Mouse (Mus musculus) forebrain, embryonic 12.5 days (tissue): ENCODE data around the gene Gm42957. TPM values are rescaled to one million over a fixed set of nuclear protein-coding genes. Genes with fewer than 3 reads are reported as not detected.

Source experiments
- ATAC-seq: fragments of 200-750 bp; cut with Nextera tagmentation; 2 replicates; pipeline ENCODE4 v1.8.0; 2017; ENCODE audit warnings: moderate TSS enrichment; ENCODE audit not compliant: low FRiP score
- H3K27ac ChIP-seq: fragments of 300-500 bp; sonication (generic); 2 replicates; pipeline ENCODE4 v1.5.1; 2016; ENCODE audit warnings: mild to moderate bottlenecking
- H3K27me3 ChIP-seq: fragments of 300-500 bp; sonication (generic); 2 replicates; pipeline ENCODE4 v1.6.1; 2016; ENCODE audit warnings: mild to moderate bottlenecking
- H3K36me3 ChIP-seq: fragments of 300-500 bp; sonication (generic); replicated peaks from 2 replicates; pipeline ENCODE4 v1.6.1; 2016; ENCODE audit warnings: mild to moderate bottlenecking
- H3K4me1 ChIP-seq: fragments of 300-500 bp; sonication (generic); 2 replicates; pipeline ENCODE4 v1.6.1; 2016
- H3K4me2 ChIP-seq: fragments of 300-500 bp; sonication (generic); 2 replicates; pipeline ENCODE4 v1.6.1; 2016; ENCODE audit warnings: mild to moderate bottlenecking, moderate library complexity
- H3K4me3 ChIP-seq: fragments of 300-500 bp; sonication (generic); replicated peaks from 2 replicates; pipeline ENCODE4 v1.5.1; 2016; ENCODE audit warnings: mild to moderate bottlenecking
- H3K9ac ChIP-seq: fragments of 300-500 bp; sonication (generic); 2 replicates; pipeline ENCODE4 v1.6.1; 2016; ENCODE audit warnings: mild to moderate bottlenecking
- H3K9me3 ChIP-seq: fragments of 300-500 bp; sonication (generic); 2 replicates; pipeline ENCODE4 v1.6.1; 2016
- WGBS: fragments of 180-500 bp; shearing (Covaris S2); methylation state at CpG from one replicate; pipeline ENCODE4 v1.1.7; 2016; 5-methylcytosine and 5-hydroxymethylcytosine counted together
- polyA plus RNA-seq: library from polyadenylated mRNA; unstranded; fragments of >200 nt; fragmentation: Nextera tagmentation; extraction: Ambion mirVana; gene quantifications from 2 replicates; pipeline ENCODE4 v1.2.1, GENCODE M21; 2016

The Gm42957 gene
- polyA plus RNA-seq, 1 experiment from 2014 or later = not detected

DNA sequence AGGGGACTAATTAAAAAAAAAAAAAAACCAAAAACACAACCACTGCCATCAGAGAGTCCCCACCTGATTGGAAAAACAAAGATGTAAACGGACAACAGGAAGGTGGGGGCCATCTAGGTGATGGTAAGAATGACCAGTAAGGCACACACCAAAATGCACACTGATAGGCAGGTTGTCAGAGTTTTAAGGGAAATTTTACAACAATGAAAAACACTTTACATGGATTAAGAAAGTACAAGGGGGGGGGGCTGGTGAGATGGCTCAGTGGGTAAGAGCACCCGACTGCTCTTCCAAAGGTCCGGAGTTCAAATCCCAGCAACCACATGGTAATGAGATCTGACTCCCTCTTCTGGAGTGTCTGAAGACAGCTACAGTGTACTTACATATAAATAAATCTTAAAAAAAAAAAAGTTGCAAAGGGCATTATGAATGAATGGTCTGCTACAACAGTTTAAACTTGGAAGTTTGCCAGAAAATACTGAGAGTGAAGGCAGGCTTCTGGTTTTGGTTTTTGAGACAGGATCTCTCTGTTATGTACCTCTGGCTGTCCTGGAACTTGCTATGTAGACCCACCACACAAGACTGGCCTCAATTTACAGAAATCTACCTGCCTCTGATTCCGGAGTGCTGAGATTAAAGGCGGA lies 33.3 kb downstream of the Gm42957 start:
- 93% methylated on average over 5 of the region's 5 CpGs for whole genome bisulfite sequencing
- H3K27me3 ChIP-seq = peaks cover 16% of the 10 kb centered on the region
- ATAC-seq = no peak

GRCm38 (mm10) chr3:96669727-96670468 lies 34.6 kb downstream of the Gm42957 start, which contains the start of gene Ankrd35:
TSS of gene Ankrd35 (plus strand) at chr3:96670131.
- Histone ChIP-seq H3K36me3 (no peaks in the 10 kb centered on the region), H3K27ac (no peak within 1 kb of the TSS), H3K9me3 (no peaks in the 10 kb centered on the region), H3K4me3 (peak within 1 kb of the TSS; percentile 40), H3K4me2 (peak within 1 kb of the TSS; percentile 77), H3K27me3 (peaks cover 12% of the 10 kb centered on the region), H3K4me1 (peaks cover 3% of the 10 kb centered on the region; the same call in 1 of the 2 replicates), H3K9ac (peak within 1 kb of the TSS; percentile 49)
- 5% methylated on average over 35 of the region's 35 CpGs for WGBS
- peak; percentile 84 for ATAC-seq

More for the DNA sequence above, 33.3 kb downstream of the Gm42957 start:
- Histone ChIP-seq H3K9ac (no peak overlapping the region), H3K4me2 (no peak overlapping the region), H3K9me3 (no peaks in the 10 kb centered on the region), H3K4me1 (peaks cover 7% of the 10 kb centered on the region), H3K27ac (no peak overlapping the region), H3K4me3 (no peak overlapping the region), H3K36me3 (no peaks in the 10 kb centered on the region)

- Histone ChIP-seq H3K36me3 (no peaks in the 10 kb centered on the region), H3K9me3 (no peaks in the 10 kb centered on the region), H3K4me3 (no peak overlapping the region), H3K27ac (no peak overlapping the region), H3K27me3 (peaks cover 12% of the 10 kb centered on the region), H3K9ac (no peak overlapping the region), H3K4me2 (no peak overlapping the region), H3K4me1 (peaks cover 8% of the 10 kb centered on the region)
- WGBS = 90% methylated on average over 5 of the region's 5 CpGs
- ATAC-seq = no peak
These were observed 36.2 kb downstream of the Gm42957 start for GRCm38 (mm10) chr3:96671519-96671918.

GRCm38 (mm10) chr3:96673514-96673913 lies 38.2 kb downstream of the Gm42957 start:
- no peak overlapping the region for H3K4me3 ChIP-seq
- peaks cover 8% of the 10 kb centered on the region for H3K4me1 ChIP-seq
- H3K4me2 ChIP-seq = no peak overlapping the region
- no peak for ATAC-seq
- H3K27me3 ChIP-seq = peaks cover 18% of the 10 kb centered on the region
- 69% methylated on average over 4 of the region's 4 CpGs for WGBS
- H3K27ac ChIP-seq = no peak overlapping the region
- no peaks in the 10 kb centered on the region for H3K36me3 ChIP-seq
- H3K9me3 ChIP-seq = no peaks in the 10 kb centered on the region
- H3K9ac ChIP-seq = no peak overlapping the region

DNA sequence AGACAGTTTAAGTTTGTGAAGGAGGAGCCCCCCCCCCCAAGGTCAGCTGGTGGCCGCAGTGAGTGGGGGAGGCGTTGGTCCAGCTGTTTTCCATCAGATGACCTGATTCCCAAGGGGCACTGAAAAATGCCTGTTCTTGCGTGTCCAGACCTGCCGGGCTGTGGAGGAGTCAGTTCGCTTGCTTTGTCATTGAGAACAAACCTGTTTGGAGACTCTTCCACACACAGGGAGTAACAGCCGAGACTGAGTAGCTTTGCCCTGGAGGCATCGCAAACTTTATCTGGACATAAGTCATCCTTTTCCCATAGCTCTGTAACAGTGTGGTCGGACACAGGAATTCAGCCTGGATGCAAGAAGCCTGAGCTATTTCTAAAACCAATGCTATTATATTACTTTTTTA lies 39.2 kb downstream of the Gm42957 start:
- Histone ChIP-seq H3K9ac (no peak overlapping the region), H3K4me3 (no peak overlapping the region), H3K36me3 (no peaks in the 10 kb centered on the region), H3K27me3 (peaks cover 23% of the 10 kb centered on the region), H3K4me2 (no peak overlapping the region), H3K4me1 (peaks cover 8% of the 10 kb centered on the region), H3K9me3 (no peaks in the 10 kb centered on the region), H3K27ac (no peak overlapping the region)
- 76% methylated on average over 8 of the region's 8 CpGs for WGBS
- no peak for ATAC-seq

GRCm38 (mm10) chr3:96675171-96675570 lies 39.9 kb downstream of the Gm42957 start:
- 77% methylated on average over 3 of the region's 3 CpGs for WGBS
- H3K27ac ChIP-seq = no peak overlapping the region
- no peak for ATAC-seq

DNA sequence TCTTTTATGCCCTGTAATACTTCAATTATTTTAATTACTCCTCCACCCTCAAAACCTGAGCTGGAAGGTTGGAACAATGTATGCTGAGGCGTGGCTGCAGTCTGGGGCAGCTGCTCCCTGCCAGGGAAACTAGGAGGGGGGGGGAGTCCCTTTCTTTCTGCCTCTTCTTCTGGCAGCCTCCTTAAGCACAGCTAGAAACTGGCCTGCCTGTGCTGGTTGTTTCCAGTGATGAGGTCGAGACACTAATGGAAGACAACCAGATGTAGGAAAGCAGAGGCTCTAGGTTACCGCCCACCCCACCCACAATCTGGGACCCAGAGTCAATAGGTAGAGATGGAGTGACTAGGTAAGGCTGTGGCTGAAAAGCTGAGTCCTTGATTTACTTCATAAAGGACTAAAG lies 40.4 kb downstream of the Gm42957 start:
- no peak for ATAC-seq
- Histone ChIP-seq H3K4me3 (no peak overlapping the region), H3K9ac (no peak overlapping the region), H3K4me2 (no peak overlapping the region), H3K36me3 (no peaks in the 10 kb centered on the region), H3K27me3 (peaks cover 31% of the 10 kb centered on the region), H3K27ac (no peak overlapping the region), H3K9me3 (no peaks in the 10 kb centered on the region), H3K4me1 (peaks cover 9% of the 10 kb centered on the region; the same call in 1 of the 2 replicates)
- WGBS = 31% methylated on average over 3 of the region's 3 CpGs

More at GRCm38 (mm10) chr3:96675171-96675570, 39.9 kb downstream of the Gm42957 start:
- Histone ChIP-seq H3K4me3 (no peak overlapping the region), H3K4me1 (peaks cover 7% of the 10 kb centered on the region), H3K36me3 (no peaks in the 10 kb centered on the region), H3K4me2 (no peak overlapping the region), H3K9me3 (no peaks in the 10 kb centered on the region), H3K9ac (no peak overlapping the region), H3K27me3 (peaks cover 30% of the 10 kb centered on the region)

DNA sequence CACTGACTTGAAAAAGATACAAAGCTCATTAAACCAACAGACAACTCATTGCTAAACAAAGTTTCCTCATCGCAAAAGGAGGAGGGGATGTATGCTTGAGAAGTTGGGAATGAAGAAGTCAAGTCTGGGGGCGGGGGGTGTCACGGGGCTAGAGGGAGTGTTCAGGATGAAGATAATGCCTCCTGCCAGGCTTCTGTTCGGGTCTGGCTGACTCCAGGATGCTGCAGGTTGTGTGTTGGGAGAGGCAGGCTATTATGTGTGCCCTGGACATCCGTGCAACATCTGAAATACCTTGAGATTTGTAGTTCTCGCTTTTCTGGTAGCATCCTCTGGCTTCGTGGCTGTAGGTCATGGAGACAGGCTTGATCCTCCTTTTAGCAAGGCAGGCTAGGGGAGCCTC lies 43.2 kb downstream of the Gm42957 start:
- 64% methylated on average over 7 of the region's 7 CpGs for WGBS
- ATAC-seq = no peak
- H3K27me3 ChIP-seq = peaks cover 33% of the 10 kb centered on the region; the same call in 1 of the 2 replicates

DNA sequence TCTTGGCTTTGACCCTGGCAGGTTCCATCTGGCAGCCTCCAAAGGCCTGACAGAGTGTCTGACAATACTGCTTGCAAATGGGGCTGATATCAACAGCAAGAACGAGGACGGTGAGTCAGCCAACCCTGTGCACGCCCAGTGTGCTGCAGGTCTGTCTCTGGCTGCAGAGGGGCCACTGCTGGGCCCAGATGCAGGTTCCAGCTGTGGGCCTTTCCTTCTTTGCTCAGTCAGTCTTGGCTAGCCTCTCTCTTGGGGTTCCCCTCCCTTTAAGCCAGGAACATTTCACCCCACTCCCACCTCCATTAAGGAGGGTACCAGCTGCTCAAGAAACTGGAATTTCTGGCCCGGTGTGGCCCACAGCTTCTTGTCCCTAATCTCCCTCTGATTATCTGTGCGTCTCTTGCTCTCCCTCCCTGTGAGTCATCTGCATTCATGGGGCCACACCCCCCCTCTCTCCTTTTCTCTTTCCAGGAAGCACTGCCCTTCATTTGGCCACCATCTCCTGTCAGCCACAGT lies 43.9 kb downstream of the Gm42957 start:
- Histone ChIP-seq H3K9ac (no peak overlapping the region), H3K4me3 (no peak overlapping the region), H3K4me2 (no peak overlapping the region), H3K36me3 (no peaks in the 10 kb centered on the region), H3K4me1 (peaks cover 9% of the 10 kb centered on the region; the same call in 1 of the 2 replicates), H3K9me3 (no peaks in the 10 kb centered on the region), H3K27ac (no peak overlapping the region), H3K27me3 (peaks cover 38% of the 10 kb centered on the region)
- ATAC-seq = no peak
- WGBS = 21% methylated on average over 5 of the region's 5 CpGs

More for the DNA sequence above, 43.2 kb downstream of the Gm42957 start:
- no peak overlapping the region for H3K9ac ChIP-seq
- no peak overlapping the region for H3K4me3 ChIP-seq
- no peaks in the 10 kb centered on the region for H3K9me3 ChIP-seq
- no peak overlapping the region for H3K4me2 ChIP-seq
- no peak overlapping the region for H3K27ac ChIP-seq
- H3K36me3 ChIP-seq = no peaks in the 10 kb centered on the region
- H3K4me1 ChIP-seq = peaks cover 9% of the 10 kb centered on the region; the same call in 1 of the 2 replicates

GRCm38 (mm10) chr3:96680269-96680956 lies 45.1 kb downstream of the Gm42957 start:
- Histone ChIP-seq H3K9ac (no peak overlapping the region), H3K9me3 (no peaks in the 10 kb centered on the region), H3K27me3 (peaks cover 47% of the 10 kb centered on the region), H3K36me3 (no peaks in the 10 kb centered on the region), H3K4me2 (no peak overlapping the region), H3K27ac (no peak overlapping the region), H3K4me1 (peaks cover 9% of the 10 kb centered on the region; the same call in 1 of the 2 replicates), H3K4me3 (no peak overlapping the region)
- WGBS = 18% methylated on average over 12 of the region's 12 CpGs
- 0 out of 2 replicates have a peak, but pooled peaks have one; percentile 30 for ATAC-seq

- ATAC-seq = no peak
- Histone ChIP-seq H3K27ac (no peak overlapping the region), H3K4me1 (0 out of 2 replicates have a peak, but pooled peaks cover 3% of the 10 kb centered on the region), H3K4me2 (no peak overlapping the region), H3K27me3 (peaks cover 41% of the 10 kb centered on the region), H3K4me3 (no peak overlapping the region), H3K9me3 (no peaks in the 10 kb centered on the region), H3K36me3 (no peaks in the 10 kb centered on the region), H3K9ac (no peak overlapping the region)
- WGBS = 84% methylated on average over 3 of the region's 3 CpGs
These were observed 48.2 kb downstream of the Gm42957 start for GRCm38 (mm10) chr3:96683496-96683895.
